Mouse (Mus musculus): ENCODE data around the gene 1700020L24Rik.

DNA sequence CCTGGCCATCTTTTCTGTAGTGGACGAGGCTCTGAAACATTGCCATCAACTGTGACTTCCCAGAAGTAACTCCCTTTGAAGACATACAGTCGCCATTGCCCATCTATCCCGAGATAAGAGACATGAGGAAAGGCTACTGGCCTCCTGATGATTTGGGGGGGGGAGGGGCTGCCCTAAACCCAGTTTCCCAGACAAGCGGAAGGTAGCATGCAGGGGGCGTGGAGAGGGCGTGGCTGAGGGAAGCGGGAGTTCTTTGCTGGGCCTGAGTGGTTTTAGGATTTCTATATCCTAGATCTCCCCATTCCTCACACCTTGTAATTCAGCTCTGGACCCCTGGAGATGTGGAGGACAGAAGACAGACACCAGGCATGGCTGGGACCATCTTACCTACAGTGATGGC, 6.3 kb downstream of the 1700020L24Rik start:
- TF ChIP-seq CEBPB (IDR thresholded peaks at IDR 0.05; ENCODE audit: low read depth), result no peak
- TF ChIP-seq CTCF (IDR thresholded peaks at IDR 0.05; ENCODE audit: control insufficient read depth, insufficient read depth, insufficient read length), result no peak
- no peak for TF ChIP-seq MYOD1 (IDR thresholded peaks at IDR 0.05; ENCODE audit: control insufficient read depth, insufficient read length, low read depth)
- TF ChIP-seq MAX (IDR thresholded peaks at IDR 0.05), result no peak
- no peak for TF ChIP-seq USF1 (IDR thresholded peaks at IDR 0.05; ENCODE audit: low read depth)
